Mouse (Mus musculus) embryonic fibroblast, embryonic 13.5 days (primary cell): ENCODE measurements at regions not wholly inside any gene's neighbourhood (a gene's known extent, or its start where the extent isn't known, plus 50 kb on each side); places are given as distances from the start of the nearest gene placed in this dataset.

ENCODE experiments used
- H3K27ac ChIP-seq: 2 replicates; pipeline ENCODE4 v1.5.1; 2012; ENCODE audit warnings: low read length, control low read depth, inconsistent platforms; ENCODE audit not compliant: insufficient read depth
- H3K4me1 ChIP-seq: 2 replicates; pipeline ENCODE4 v1.6.1; 2011; ENCODE audit warnings: low read length; ENCODE audit not compliant: control insufficient read depth, insufficient read depth
- H3K4me3 ChIP-seq: 2 replicates; pipeline ENCODE4 v1.5.1; 2011; ENCODE audit warnings: mild to moderate bottlenecking, control low read depth, low read length; ENCODE audit not compliant: insufficient read depth
- CTCF ChIP-seq: IDR thresholded peaks from 2 replicates; pipeline ENCODE4 v1.5.1; 2011; ENCODE audit warnings: mild to moderate bottlenecking, control low read depth, low read length, moderate library complexity, borderline replicate concordance; ENCODE audit not compliant: insufficient read depth
- POLR2A ChIP-seq: IDR thresholded peaks from 2 replicates; pipeline ENCODE4 v1.6.1; 2011; ENCODE audit warnings: low read depth, mild to moderate bottlenecking, control low read depth, low read length, moderate library complexity

- Histone ChIP-seq H3K4me3 (no peak overlapping the region), H3K4me1 (peaks cover 4% of the 10 kb centered on the region), H3K27ac (no peak overlapping the region)
- TF ChIP-seq POLR2A (no peak), CTCF (no peak)
Measured at GRCm38 (mm10) chr14:67608262-67608661, 1599.3 kb upstream of the Gulo start.

DNA sequence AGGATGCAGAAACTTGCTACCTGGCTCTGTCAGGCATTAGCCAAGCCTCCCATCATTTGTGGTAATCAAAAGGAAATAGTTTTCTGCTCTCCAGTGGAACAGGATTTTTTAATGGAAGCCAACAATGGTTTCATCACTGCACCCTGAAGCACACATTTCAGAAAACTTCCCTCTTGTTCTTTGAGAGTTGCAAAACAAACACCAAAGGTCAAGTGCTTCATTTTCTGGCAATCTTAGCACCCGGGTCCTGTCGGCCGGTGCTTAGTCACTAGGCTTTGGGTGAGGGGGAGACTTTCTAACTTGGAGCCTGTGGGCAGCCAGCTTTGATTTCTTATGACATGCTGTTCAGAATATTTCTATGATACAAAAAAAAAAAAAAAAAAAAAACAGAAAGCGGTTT, 1594.0 kb upstream of the Gulo start:
- H3K27ac ChIP-seq = no peak overlapping the region
- no peak for TF ChIP-seq POLR2A
- TF ChIP-seq CTCF = no peak

GRCm38 (mm10) chr14:67599734-67600133, 1590.7 kb upstream of the Gulo start:
- no peak overlapping the region for H3K27ac ChIP-seq
- H3K4me1 ChIP-seq = peaks cover under 1% of the 10 kb centered on the region
- TF ChIP-seq CTCF = peak; percentile 65; the same call in 1 of the 2 replicates
- TF ChIP-seq POLR2A = no peak
- H3K4me3 ChIP-seq = no peak overlapping the region

More for the DNA sequence above, 1594.0 kb upstream of the Gulo start:
- H3K4me1 ChIP-seq = no peaks in the 10 kb centered on the region
- no peak overlapping the region for H3K4me3 ChIP-seq

- Histone ChIP-seq H3K27ac (no peak overlapping the region), H3K4me1 (peaks cover 3% of the 10 kb centered on the region; the same call in 1 of the 2 replicates), H3K4me3 (no peak overlapping the region)
- no peak for TF ChIP-seq CTCF
Measured at GRCm38 (mm10) chr14:67588627-67589026, 1579.6 kb upstream of the Gulo start.

GRCm38 (mm10) chr14:67584456-67585048, 1575.5 kb upstream of the Gulo start:
- Histone ChIP-seq H3K4me1 (peaks cover 3% of the 10 kb centered on the region; the same call in 1 of the 2 replicates), H3K27ac (no peak overlapping the region), H3K4me3 (no peak overlapping the region)
- 0 out of 2 replicates have a peak, but pooled peaks have one; percentile 10 for TF ChIP-seq CTCF
- no peak for TF ChIP-seq POLR2A

- TF ChIP-seq POLR2A = no peak
- TF ChIP-seq CTCF = no peak
- no peak overlapping the region for H3K4me3 ChIP-seq
- H3K27ac ChIP-seq = no peak overlapping the region
- no peaks in the 10 kb centered on the region for H3K4me1 ChIP-seq
Measured at GRCm38 (mm10) chr14:67582201-67582782, 1573.3 kb upstream of the Gulo start.

GRCm38 (mm10) chr14:67574346-67574949, 1565.4 kb upstream of the Gulo start:
- H3K27ac ChIP-seq = no peak overlapping the region
- no peak overlapping the region for H3K4me3 ChIP-seq
- TF ChIP-seq CTCF (no peak), POLR2A (no peak)
- no peaks in the 10 kb centered on the region for H3K4me1 ChIP-seq

- Histone ChIP-seq H3K4me3 (no peak overlapping the region), H3K27ac (no peak overlapping the region), H3K4me1 (no peaks in the 10 kb centered on the region)
- TF ChIP-seq CTCF (no peak), POLR2A (no peak)
Measured at GRCm38 (mm10) chr14:67573451-67573995, 1564.5 kb upstream of the Gulo start.

DNA sequence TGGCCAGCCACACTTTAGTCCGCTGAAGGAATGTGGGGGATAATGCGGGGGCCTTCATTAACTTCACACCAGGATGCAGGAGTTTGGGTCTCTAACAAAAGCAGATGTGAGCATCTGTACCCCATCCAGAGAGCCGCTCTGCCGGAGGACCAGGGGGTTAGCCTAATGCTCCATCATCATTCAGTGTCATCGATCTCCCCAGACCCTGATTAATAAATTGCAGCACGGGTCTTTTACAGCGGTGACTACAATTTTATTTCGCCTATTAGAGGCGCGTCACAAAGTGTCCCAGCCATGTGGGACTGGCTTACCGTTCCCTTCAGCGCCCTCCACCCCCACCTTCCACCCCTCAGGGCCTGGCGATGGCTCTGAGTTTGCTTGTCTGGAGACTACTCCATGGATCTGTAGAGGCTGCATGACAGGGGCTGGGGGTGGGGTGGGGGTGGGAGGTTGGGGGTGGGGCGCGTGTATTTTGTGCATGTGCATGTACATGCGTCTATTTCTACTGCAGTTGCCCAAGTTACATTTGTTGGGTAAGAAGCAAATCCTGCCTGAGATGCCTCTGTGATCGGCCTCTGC, 1560.8 kb upstream of the Gulo start:
- Histone ChIP-seq H3K4me1 (no peaks in the 10 kb centered on the region), H3K4me3 (no peak overlapping the region), H3K27ac (no peak overlapping the region)
- TF ChIP-seq POLR2A = no peak
- no peak for TF ChIP-seq CTCF

- H3K4me3 ChIP-seq = no peak overlapping the region
- no peaks in the 10 kb centered on the region for H3K4me1 ChIP-seq
- TF ChIP-seq CTCF (no peak), POLR2A (no peak)
- no peak overlapping the region for H3K27ac ChIP-seq
Measured at GRCm38 (mm10) chr14:67568896-67569743, 1560.1 kb upstream of the Gulo start.
